Mouse (Mus musculus) liver, adult 2 months (tissue): Measurements from ENCODE around the gene Elp4.

Experiments
- CTCF ChIP-seq: fragments of 200-500 bp; IDR thresholded peaks from 2 replicates; pipeline ENCODE4 v1.5.1; 2011; ENCODE audit warnings: low read depth, low read length, control low read depth
- POLR2A ChIP-seq: fragments of 200-500 bp; IDR thresholded peaks from 2 replicates; pipeline ENCODE4 v1.6.1; 2011; ENCODE audit warnings: low read length, control low read depth; ENCODE audit not compliant: insufficient read depth; ENCODE audit errors: extremely low read depth

DNA sequence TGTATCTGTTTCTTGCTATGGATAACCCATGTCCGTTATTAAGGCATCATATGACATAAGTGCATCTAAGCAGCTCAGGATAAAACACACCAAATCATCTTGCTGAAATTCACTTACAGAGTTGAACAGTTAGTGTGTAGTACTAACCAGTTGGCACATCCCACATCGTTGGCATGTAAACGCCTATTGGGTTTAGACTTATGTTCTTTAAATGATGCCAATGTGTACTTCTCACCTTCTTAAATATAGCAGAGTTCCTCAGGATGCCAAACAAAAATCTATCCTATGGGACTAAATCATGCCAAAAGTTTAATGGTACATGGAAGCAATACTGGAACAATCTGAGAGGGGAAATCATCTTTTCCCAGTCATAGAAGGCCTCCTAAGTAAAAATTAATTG, 173.7 kb downstream of the Elp4 start:
- no peak for TF ChIP-seq POLR2A
- TF ChIP-seq CTCF: no peak
